Mouse (Mus musculus) ZHBTc4 (cell line): ENCODE measurements around the gene Smarcb1.

Experiments
- DNase-seq: peaks from one replicate; pipeline ENCODE4 v3.0.0-alpha.2; 2011; ENCODE audit warnings: low read depth, low spot score

Smarcb1 gene

GRCm38 (mm10) chr10:75934991-75935390 is 13.6 kb upstream of the Smarcb1 start:
- no peak for DNase-seq

GRCm38 (mm10) chr10:75932891-75933290 is 11.5 kb upstream of the Smarcb1 start, which contains the start of gene Chchd10:
Chchd10 (plus strand) TSS chr10:75933130.
- DNase-seq: peak; percentile 45

DNA sequence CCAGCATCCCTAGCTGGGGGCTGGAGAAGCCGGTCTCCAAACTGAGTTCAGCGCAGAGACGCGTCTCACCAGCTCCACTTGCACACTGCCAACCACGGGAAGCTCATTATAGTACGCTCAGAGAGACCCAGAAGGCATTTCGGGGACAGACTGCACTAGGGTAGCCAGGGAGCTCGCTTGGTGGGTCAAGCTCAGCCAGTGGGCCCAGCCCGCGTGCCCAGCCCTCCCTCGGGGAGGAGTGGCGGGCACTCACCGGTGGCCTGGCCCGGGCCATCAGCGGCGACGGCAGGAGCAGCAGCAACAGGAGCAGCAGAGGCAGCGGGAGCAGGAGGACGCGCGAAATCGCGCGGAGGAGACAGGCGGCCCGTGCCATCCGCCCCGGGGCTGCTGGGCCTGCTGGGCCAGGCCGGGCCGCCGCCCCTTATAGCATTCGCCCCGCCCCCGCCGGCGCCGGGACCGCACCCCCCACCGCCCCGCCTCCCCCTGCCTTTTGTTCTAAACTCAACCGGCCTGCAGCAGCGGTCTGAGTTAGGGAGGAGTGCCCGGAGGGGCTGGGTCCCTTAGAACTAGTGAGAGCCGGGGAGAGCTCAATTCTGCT is 10.8 kb upstream of the Smarcb1 start:
- peak; percentile 94 for DNase-seq

DNA sequence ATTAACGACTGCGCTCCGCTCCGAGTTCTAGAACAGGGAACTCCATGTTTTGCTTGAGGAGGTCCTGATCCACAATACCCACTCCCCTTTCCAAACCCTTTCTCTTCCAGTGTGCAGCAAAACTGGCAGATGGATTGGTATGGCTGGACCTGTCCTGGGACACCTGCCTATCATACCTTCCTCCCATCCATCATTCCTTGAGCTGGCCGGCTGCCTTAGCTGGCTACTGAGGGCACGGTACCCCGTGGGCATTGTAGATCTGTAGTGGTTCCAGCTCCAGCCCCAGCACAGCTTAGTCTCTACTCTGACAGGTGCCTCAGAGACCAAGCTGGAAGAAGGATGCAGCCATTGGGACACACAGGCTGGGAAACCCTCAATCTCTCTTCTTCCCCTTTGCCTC is 9.9 kb upstream of the Smarcb1 start:
- no peak for DNase-seq

DNA sequence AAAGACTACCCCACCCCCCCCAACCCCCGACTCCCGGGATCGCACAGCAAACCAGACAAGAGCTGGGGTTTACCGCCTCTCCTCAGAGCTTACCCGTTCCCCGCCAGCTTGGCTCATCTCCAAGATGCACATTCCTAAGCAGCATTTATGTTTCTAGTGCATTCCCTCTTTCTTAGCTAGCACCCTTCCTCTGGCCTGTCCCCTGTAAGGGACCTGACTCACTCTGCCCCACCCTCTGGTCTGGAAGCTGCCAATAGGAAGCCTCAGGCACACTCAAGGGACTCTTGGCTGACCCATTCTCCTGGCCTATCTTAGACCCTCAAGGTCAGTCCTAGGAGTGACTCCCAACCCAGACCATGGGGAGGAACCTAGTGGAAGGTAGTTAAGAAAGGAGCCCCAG is 8.9 kb upstream of the Smarcb1 start:
- peak; percentile 39 for DNase-seq

DNA sequence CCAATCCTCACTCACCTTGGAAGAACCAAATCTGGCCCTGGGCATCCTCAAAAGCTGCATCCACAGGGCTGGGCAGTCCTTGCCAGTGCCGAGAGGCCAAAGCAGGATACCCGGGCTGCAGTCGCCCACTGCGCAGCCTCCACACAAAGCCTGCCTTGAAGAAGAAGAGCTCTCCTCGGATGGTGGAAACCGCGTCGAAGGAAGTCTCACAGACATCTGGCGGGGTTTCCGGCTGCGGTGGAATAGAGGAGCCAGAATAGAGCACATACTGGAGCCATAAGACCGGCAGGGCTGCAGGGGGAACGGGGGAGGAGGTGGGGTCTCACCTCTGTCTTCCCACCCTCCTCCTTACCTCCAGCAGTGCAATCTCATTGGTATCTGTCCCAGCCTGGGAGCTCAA is 5.0 kb upstream of the Smarcb1 start:
- DNase-seq: no peak

DNA sequence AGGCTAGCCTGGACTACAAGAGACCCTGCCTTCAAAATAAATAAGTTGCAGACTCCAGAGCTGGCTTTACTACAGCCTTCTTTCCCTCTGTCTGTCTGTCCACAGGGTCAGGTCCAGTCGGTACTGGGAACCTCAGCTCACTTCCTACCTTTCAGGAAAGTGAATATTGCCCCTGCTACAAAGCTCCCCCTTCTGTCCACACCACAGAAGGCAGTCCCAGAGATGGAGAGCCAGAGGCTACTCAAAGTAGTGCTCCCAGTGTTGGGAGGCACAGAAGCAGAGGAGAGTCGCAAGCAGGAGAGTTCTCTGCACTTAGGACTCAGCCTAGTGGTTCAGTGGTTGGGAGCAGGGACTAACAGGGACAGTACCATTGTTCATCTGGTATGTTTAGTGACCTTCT is 2.9 kb upstream of the Smarcb1 start:
- no peak for DNase-seq

DNA sequence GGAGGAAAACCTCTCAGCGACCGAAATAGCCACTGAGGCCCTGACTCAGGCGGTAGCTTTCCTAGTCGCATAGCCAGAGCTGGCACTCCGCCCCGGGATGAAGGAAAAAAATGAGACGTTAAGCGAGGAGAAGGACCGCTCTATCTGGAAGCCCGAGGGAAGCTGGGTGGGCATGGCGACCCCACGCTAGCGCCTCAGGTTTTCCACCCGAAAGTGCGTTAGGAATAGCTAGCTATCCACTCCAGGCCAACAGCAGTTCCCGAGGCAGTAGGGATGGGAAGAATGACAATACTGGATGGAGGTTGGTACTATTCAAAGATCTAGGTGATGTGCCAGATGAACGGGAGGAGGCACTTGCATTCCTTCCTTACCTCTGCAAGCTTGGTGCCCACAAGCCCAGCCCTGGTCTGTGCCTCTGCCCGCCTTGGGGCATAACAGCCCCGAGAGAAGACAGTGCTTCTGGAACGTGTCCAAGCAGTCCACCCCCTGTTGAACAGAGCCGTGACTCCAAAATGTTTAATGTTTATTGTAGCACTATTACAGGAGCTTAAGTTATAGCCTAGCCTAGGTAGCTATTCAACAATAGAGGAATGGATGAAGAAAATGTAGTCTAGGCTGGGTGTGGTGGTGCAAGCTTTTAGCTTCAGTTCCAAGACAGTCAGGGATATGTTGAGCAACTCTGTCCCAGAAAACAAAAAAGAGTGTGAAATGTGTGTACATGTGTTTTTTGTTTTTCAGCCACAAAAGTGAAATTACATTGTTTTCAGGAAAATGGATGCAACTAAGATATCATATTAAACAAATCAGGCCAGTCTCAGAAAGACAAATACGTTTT is 526 bp upstream of the Smarcb1 start:
- no peak for DNase-seq

GRCm38 (mm10) chr10:75919026-75919425 is 2.4 kb downstream of the Smarcb1 start:
- no peak for DNase-seq

GRCm38 (mm10) chr10:75916840-75917239 is 4.6 kb downstream of the Smarcb1 start:
- DNase-seq: no peak

DNA sequence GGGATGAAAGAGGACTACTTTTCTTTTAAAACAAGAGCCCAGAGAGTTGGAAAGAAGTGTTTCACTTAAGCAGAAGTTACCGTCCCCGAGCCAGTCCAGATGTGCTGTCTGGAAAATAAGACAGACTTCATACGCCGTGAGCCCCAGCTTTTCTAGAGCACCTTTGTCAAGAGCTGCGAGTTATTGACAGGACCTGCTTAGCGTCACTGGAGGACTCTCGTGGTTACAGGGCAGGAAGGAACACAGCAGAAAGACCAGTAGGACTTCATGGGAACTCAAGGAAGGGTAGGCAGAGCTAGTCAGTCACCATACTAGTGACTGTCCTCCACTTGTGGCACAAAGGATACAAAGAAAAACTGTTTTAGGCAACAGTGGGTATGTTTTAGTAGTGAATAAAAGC is 5.9 kb downstream of the Smarcb1 start:
- no peak for DNase-seq

DNA sequence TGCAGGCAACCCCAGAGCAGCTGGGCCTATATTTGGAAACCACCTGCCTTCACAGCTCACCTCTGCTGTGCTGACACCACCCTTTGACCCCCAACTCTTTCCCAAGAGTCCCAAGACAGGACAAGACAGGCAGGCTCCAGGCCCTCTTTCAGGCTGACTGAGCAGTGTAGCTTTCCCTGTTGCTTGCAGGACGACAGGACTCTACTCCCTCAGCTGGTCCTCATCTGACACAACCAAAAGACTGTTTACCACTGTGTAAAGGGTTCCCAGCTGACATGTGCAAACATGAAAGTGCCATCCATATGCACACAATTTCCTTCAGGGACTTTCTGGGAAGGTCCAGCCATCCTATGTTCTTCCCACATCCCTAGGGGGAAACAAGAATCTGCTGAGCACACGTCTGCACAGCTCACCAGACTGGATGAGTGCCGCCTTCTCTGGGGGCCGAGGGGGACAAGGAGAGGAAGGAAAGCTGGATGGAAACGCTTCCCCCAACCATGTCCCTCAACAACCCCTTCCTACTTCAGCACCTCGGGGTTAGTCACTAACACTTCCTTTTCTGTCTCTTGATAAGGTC is 8.3 kb downstream of the Smarcb1 start:
- DNase-seq: no peak

DNA sequence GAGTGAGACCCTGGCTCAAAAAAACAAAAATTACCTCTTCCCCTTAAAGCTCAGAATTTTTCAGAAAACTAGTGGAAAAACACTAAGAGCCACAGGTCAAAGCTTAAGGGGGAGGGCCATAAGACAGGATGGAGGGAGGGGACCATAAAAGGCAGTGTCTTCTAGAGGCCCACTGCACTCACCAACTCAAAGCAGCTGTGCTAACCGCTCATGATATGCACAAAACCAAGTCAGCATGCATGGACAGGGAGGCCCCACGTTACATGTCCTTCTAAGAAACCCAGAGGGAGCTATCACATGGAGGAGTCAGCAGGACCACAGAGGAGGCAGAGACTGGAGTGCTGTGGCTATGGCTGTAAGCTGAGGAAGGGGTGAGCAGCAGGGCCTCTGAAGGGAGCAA is 10.7 kb downstream of the Smarcb1 start:
- no peak for DNase-seq

GRCm38 (mm10) chr10:75906882-75907281 is 14.5 kb downstream of the Smarcb1 start:
- DNase-seq: no peak

DNA sequence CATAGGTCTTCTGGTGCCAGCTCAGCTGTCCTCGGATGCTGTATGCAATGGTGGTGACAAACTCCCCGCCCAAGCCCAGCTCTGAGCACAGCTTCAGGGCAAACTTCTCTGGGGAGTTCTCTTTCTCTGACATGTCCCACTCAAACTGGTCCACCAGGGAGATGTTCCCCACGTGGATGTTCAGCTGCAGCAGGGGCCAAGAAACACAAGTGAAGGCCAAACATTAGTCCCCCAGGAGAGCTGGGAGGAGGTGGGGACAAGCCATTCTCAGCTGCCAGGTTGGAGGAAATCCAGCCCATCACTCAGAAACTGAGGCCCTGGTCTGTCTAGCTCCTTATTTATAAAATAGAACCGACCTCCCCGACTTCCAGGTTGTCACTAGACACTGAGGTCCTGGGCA is 17.0 kb downstream of the Smarcb1 start:
- no peak for DNase-seq

DNA sequence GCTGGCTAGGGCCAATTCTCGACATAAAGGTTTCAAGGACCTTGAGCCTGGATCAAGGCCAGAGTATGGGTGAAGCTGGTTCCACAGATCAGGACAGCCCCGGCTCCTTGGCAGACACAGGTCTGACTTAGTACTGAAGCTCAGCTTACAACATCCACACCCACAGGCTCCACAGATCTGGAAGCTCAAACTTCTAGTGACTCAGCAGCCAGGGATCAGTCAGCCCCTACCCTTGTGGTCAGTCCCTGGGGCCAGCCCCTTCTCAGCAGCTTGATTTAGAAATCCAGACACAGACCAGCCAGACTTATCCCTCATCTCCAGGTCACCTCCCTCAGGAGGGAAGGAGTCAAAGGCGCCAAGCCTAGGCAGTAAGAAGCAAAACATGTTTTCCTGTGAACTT is 22.6 kb downstream of the Smarcb1 start:
- no peak for DNase-seq

- DNase-seq: no peak
These were observed 23.3 kb downstream of the Smarcb1 start for GRCm38 (mm10) chr10:75898039-75898564.

GRCm38 (mm10) chr10:75897373-75897772 is 24.0 kb downstream of the Smarcb1 start:
- DNase-seq: peak; percentile 84

DNA sequence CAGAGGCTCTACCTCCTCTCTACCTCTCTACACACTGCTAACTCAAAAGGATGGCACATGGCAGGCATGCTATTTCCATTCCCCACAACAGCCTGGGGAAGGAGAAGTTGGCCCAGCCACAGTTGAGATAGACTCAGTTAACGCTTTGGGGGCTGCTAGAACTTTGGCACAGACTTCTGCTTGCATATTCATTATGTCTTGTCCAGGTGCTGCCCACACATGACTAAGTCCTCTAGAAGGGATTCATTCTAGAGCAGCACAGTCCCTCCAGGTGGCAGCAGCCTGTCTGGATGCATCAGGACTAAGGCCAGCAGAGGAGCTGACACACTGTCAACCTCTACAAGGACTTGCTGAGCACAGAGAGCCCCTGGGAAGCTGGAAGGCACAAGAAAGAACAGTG is 25.2 kb downstream of the Smarcb1 start:
- no peak for DNase-seq

GRCm38 (mm10) chr10:75895730-75896129 is 25.7 kb downstream of the Smarcb1 start:
- no peak for DNase-seq

DNA sequence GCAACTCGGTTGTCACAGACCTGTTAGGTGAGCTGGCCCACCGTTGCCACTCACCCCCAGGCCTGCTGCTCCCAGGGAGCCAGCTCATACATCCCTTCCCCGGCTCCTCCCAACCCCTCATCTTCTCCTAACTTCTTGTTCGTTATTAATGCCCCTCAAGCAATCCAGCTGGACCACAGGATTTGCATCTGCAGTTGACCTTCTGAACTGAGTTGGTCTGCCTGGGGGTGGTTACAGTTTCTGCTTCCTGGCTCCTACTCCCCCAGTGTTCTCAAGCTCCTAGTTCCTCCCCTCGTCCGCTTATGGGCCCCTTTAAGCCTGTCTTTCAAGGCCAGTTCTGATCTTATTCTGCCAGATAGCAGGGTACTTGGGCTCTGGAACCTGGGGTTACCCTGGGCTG is 26.8 kb downstream of the Smarcb1 start:
- no peak for DNase-seq

GRCm38 (mm10) chr10:75893089-75893750 is 28.2 kb downstream of the Smarcb1 start, which contains the start of gene Derl3:
Derl3 (plus strand) TSS chr10:75893413.
- DNase-seq: peak; percentile 100
